Mouse (Mus musculus) ovary, adult 18-20 months (tissue): Measurements from ENCODE around the gene Actr3b.
A peak's percentile ranks its signal among the peaks of the same experiment; 100 is the strongest.
"Not testable (repeated sequence)": the region's sequence is repeated elsewhere in the genome, so short reads cannot be mapped to it uniquely, and the experiment has no call there.

ENCODE experiments used
- DNase-seq: peaks from one replicate; pipeline ENCODE4 v3.0.0; 2022; ENCODE audit warnings: low spot score, mixed read lengths

Actr3b gene

GRCm38 (mm10) chr5:25759460-25760409 lies at the start of gene Actr3b:
Actr3b (plus strand) TSS chr5:25759997.
- DNase-seq: peak; percentile 85

DNA sequence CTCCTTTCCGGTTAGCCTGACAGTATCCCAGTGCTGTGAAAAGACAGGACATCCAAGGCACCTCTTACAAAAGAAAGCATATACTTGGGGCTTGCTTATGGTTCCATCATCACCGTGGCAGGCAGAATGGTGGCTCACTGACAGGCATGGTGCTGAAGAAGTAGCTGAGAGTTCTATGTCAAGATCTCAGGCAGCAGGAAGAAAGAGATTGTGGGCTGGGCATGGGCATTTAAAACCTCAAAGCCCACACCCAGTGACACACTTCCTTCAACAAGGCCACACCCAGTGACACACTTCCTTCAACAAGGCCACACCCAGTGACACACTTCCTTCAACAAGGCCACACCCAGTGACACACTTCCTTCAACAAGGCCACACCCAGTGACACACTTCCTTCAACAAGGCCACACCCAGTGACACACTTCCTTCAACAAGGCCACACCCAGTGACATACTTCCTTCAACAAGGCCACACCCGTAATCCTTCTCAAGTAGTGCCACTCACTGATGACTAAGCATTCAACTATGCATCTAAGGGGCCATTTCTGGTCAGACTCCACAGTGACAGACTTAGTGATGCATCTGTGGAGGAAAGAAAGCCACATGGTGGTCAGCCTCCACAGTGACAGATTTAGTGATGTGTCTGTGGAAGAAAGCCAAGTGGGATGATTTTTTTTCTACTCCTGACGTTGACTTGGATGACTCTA lies 46.6 kb upstream of the Actr3b start:
- DNase-seq: not testable (repeated sequence)

DNA sequence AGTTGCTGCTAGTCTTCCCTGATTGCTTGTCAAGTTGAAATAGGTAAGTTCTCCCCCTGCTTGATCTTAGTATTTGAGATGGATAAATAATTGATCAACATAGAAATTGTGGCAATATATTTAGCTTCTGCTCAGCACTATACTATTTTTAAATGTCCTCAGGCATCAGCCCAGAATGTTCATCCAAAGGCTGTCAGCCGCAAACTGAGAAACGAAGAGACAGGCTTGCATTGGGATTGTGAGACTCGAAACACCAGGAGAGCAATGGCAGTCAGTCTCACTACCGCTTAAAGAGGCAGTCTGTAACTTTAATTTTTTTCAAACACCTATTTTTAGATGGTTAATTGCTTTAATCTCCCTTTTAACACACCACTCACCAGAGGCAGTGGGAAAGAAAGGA lies 40.4 kb upstream of the Actr3b start:
- no peak for DNase-seq

GRCm38 (mm10) chr5:25723016-25723415 lies 36.8 kb upstream of the Actr3b start:
- no peak for DNase-seq

GRCm38 (mm10) chr5:25724134-25724675 lies 35.6 kb upstream of the Actr3b start:
- DNase-seq: no peak

GRCm38 (mm10) chr5:25734318-25734717 lies 25.5 kb upstream of the Actr3b start:
- no peak for DNase-seq

- no peak for DNase-seq
These were observed 23.9 kb upstream of the Actr3b start for GRCm38 (mm10) chr5:25735861-25736260.

DNA sequence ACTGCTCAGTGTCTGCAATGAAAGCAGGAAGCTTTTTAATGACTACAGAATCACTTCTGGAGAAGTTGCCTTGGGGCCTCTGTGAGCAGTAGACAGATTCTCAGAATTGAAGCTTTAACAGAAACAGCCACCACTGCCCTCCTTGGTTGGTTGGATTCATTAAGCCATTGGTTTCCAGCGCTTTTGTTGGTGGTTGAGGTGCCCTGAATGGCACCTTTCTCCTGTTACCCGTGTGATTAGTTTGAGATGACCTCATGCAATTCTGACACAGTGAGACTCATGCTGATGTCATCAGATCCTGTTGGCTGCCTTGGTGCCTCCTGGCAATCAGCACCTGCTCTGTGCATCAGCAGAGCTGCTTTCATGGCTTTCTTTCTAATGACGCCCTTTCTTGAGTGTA lies 21.3 kb upstream of the Actr3b start:
- DNase-seq: no peak

GRCm38 (mm10) chr5:25738902-25739301 lies 20.9 kb upstream of the Actr3b start:
- not testable (repeated sequence) for DNase-seq

DNA sequence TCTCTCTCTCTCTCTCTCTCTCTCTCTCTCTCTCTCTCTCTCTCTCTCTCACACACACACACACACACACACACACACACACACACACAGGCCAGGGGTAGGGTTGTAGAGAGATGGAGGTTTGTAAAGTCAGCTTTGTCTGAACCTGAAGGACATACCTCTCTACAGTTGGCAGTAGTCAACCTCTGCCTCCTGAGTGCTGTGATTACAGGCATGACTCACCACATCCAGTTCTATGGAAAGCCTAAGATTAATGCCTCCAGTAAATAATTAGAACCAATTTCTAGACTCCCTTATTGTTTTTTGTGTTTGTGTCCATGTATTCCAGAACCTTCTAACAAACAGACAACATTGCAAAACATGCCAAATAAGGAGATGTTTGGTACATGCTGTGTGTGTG lies 11.9 kb upstream of the Actr3b start:
- DNase-seq: no peak

DNA sequence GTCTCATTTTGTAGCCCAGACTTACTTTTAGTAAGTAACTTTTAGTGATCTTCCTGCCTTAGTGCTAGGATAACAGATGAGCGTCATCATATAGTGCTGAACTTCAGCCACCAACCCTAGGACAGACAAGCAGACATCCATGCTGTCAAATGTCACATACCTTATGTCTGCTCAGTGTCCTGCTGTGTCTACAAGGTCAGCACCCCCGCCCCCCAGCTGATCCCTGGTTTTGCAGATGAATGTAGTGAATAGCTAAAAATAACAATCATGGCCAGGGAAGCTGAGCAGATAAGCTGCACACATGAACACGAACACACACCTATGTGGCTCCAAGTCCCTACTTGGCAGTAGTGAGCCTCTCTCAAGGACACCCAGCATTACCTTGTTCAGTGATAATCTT lies 11.2 kb upstream of the Actr3b start:
- DNase-seq: no peak

DNA sequence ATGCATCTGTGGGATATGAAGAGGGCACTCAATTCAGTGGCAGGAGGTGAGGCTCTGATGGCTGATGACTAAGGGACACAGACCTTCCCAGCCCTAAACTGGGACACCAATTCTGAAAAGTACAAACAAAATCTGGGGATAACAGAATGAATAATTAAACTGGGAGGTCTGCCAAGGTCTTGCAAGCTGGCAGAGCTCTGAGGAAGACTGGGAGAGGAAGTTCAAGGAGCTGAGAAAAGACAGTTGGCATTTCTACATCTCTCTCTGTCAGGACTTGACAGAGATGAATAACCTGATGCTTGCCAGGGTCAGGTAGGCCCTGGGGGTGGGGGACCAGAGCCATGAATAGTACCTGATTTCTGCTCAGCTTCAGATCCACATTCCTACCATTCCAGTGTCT lies 8.2 kb upstream of the Actr3b start:
- peak; percentile 38 for DNase-seq

DNA sequence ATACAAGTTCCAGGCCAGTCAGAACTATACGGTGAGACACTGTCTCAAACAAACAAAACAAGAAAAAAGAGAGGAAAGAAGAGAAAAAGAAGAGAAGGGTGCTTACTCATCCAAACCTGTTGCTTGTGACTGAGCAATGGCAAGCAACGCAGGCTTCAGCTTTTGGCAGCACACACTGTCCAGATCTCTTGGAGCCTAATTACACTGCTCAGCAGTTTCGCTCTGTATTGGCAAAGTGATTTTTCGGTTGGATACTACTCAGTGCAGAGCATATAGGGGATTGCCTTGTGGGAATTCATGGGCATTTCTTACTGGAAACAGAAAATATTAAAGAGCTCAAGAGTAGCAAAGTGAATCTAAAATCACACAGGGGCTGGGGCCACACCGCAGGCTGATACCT lies 6.9 kb upstream of the Actr3b start:
- DNase-seq: no peak

GRCm38 (mm10) chr5:25753556-25754235 lies 6.1 kb upstream of the Actr3b start:
- DNase-seq: no peak

DNA sequence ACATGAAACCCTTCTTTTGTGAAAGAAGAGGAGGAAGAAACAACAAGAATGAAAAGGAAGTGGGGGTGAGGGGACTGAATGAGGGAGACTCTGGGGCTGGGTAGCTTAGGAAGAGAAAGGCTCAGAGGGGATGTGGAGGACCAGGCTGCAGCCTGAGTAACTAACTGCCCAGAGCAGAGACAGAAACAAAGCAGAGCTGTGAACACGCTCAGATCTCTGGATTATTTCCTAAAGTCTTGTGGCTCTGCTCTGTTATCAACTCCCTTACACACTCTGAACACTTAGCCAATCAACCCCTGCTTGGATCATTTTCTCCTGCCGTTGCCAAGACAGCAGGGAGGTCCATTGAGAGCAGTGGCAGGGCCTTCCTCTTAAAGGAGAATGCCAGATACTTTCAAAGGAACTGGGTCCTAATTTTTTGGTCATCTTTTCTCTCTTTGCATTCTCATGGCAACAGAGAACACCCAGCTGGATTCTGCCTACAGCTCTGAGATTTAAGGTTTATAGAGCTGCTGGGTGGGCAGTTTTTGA lies 5.5 kb upstream of the Actr3b start:
- DNase-seq: peak; percentile 34

DNA sequence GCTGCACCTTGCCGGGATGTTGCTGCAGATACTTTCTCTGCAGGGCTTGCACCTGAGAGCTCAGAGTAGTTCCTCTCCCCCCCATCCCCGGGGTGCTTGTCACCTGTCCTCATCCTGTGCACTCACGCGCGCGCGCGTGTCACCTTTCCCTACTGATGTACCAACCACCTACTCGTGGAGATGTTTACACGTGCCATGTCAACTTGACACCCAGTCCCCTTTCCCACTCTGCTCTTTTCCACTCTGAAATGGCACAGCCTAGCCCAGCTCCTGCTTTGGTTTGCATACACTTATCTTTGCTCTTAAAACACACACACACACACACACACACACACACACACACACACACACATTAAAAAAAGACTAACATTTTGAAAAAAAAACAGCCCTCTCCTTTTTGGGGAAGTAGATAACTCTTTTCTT lies 624 bp downstream of the Actr3b start:
- no peak for DNase-seq

GRCm38 (mm10) chr5:25760871-25761270 lies 1.1 kb downstream of the Actr3b start:
- DNase-seq: no peak

DNA sequence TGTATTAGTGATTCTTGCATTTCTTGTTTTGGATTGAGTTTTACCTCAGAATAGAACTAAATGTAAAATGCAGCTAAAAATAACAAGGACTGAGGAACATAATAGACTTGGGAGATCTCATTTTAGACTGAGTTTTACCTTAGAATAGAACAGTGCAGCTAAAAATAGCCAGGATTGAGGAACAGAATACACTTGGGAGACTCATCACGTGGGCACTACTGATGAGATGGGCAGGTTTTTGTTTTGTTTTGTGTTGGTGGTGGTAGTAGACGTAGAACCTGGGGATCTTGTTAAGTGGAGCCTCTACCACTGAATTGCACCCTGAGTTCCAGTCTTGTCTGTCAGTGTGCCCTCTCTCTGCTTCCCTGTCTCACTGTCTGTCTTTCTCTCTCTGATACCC lies 2.1 kb downstream of the Actr3b start:
- DNase-seq: no peak

- DNase-seq: no peak
These were observed 9.2 kb downstream of the Actr3b start for GRCm38 (mm10) chr5:25769006-25769405.

DNA sequence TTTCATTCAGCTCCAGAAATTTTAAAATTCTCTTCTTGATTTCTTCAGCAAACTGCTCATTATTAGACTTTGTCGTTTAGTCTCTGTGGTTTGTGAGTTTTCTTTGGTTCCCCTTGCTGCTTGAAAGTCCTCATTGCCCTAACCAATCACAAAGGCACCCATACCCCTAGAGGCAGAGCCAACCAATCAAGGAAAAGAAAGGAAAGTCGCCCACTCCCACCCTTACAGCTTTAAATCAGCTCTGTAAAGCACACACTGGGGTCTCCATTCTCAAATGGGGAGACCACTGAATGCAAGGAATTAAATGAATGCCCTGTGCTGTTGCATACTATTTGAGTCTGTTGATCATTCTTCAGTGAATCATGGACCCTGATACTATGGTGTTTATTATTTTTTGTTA lies 9.6 kb downstream of the Actr3b start:
- no peak for DNase-seq

DNA sequence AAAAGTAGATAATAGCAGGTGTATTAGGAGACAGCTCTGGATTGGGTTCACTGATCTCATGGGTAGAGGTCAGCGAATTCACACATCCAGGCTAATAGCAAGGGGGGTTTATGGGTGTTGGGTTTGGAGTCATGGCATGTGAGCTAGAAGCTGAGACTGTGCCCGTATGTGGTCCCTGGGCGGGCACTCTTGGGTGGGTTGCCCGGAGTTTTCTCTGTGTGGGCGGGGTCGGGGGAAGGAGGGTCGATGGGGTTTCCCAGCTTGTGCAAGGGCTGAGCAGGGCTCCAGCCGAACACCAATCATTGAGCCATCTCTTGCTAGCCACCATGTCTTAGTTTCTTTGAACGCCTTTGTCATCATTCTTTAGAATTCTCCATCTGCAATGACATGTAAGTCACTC lies 12.7 kb downstream of the Actr3b start:
- no peak for DNase-seq
